Mouse (Mus musculus) hindbrain, embryonic 10.5 days (tissue): ENCODE data around the gene Rhox4e. TPM values are rescaled to one million over a fixed set of nuclear protein-coding genes. Genes with fewer than 3 reads are reported as not detected.
"Not testable (repeated sequence)": the region's sequence is repeated elsewhere in the genome, so short reads cannot be mapped to it uniquely, and the experiment has no call there.

Source experiments
- DNase-seq: peaks from one replicate; pipeline ENCODE4 v3.0.0-alpha.2; 2017; ENCODE audit warnings: low spot score
- H3K27ac ChIP-seq: fragments of 300-500 bp; sonication (generic); 2 replicates; pipeline ENCODE4 v1.5.1; 2016; ENCODE audit warnings: mild to moderate bottlenecking, moderate library complexity
- H3K27me3 ChIP-seq: fragments of 300-500 bp; sonication (generic); 2 replicates; pipeline ENCODE4 v1.6.1; 2016; ENCODE audit warnings: mild to moderate bottlenecking; ENCODE audit not compliant: poor library complexity, insufficient read depth, severe bottlenecking
- H3K36me3 ChIP-seq: fragments of 300-500 bp; sonication (generic); 2 replicates; pipeline ENCODE4 v1.6.1; 2016; ENCODE audit warnings: mild to moderate bottlenecking, moderate library complexity
- H3K4me1 ChIP-seq: fragments of 300-500 bp; sonication (generic); replicated peaks from 2 replicates; pipeline ENCODE4 v1.6.1; 2016; ENCODE audit warnings: mild to moderate bottlenecking
- H3K4me3 ChIP-seq: fragments of 300-500 bp; sonication (generic); 2 replicates; pipeline ENCODE4 v1.5.1; 2016; ENCODE audit warnings: mild to moderate bottlenecking, moderate library complexity
- H3K9me3 ChIP-seq: fragments of 300-500 bp; sonication (generic); 2 replicates; pipeline ENCODE4 v1.6.1; 2016; ENCODE audit warnings: mild to moderate bottlenecking, moderate library complexity
- WGBS: fragments of 180-500 bp; shearing (Covaris S2); methylation state at CpG from one replicate; pipeline ENCODE4 v1.1.7; 2016; 5-methylcytosine and 5-hydroxymethylcytosine counted together
- polyA plus RNA-seq: library from polyadenylated mRNA; unstranded; fragments of >200 nt; fragmentation: Nextera tagmentation; extraction: Ambion mirVana; gene quantifications from 2 replicates; pipeline ENCODE4 v1.2.1, GENCODE M21; 2016

The Rhox4e gene
- 0.20 TPM in 1 of 2 replicates, not detected in the other for polyA plus RNA-seq

DNA sequence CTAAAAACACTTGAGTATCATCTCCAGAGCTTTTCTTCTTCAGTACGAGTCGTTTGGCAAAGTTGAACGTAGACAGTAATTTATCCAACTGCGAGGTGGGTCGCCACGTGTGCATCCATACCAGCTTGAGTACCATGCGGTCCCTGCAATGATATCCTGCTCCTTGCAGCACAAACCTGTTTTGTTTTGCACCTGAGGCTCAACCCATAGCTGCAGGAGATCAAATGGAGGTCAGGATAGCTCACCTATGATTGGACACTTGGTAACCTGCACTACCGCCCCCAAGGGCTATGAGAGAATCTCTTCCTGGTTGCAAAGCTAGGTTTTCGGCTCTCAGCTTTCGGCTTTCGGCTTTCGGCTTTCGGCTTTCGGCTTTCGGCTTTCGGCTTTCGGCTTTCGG, at the start of gene Rhox4e:
TSS of gene Rhox4e (plus strand) at position 301 of the 400 bp plus-strand sequence.
- H3K36me3 ChIP-seq: not testable (repeated sequence)
- WGBS: over 99% methylated on average over 11 of the region's 18 CpGs

DNA sequence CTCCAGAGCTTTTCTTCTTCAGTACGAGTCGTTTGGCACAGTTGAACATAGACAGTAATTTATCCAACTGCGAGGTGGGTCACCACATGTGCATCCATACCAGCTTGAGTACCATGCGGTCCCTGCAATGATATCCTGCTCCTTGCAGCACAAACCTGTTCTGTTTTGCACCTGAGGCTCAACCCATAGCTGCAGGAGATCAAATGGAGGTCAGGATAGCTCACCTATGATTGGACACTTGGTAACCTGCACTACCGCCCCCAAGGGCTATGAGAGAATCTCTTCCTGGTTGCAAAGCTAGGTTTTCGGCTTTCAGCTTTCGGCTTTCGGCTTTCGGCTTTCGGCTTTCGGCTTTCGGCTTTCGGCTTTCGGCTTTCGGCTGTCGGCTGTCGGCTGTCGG, 43.2 kb upstream of the Rhox4e start, which contains the start of gene Rhox4d:
TSS of gene Rhox4d (plus strand) at position 301 of the 400 bp plus-strand sequence.
- DNase-seq, H3K27me3 ChIP-seq, H3K4me3 ChIP-seq, H3K36me3 ChIP-seq, H3K9me3 ChIP-seq, H3K27ac ChIP-seq, H3K4me1 ChIP-seq: not testable (repeated sequence)
- WGBS: 96% methylated on average over 17 of the region's 18 CpGs

More for the DNA sequence above, at the start of gene Rhox4e:
- DNase-seq, H3K27me3 ChIP-seq, H3K4me3 ChIP-seq, H3K9me3 ChIP-seq, H3K27ac ChIP-seq, H3K4me1 ChIP-seq: not testable (repeated sequence)

DNA sequence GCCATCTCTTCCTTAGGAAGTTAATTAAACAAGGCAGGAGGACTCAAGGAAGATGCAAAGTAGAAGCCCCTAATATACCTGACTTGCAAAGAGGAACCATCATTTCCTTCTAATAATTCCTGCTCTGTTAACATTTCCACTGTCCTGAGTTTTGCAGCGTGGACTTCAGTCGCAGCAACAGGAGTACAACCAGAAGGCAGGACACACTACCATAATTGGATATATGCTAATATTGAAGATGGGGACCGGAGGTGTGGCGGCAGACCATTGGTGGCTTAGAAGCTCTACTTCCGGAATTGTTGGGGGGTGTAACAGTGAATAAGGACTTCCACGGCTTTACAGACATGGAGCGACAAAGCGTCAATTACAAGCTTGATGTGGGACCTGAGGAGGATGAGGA, 27.1 kb upstream of the Rhox4e start, which contains the start of gene Rhox2e:
TSS of gene Rhox2e (plus strand) at position 301 of the 400 bp plus-strand sequence.
- not testable (repeated sequence) for H3K27ac ChIP-seq, H3K4me1 ChIP-seq, DNase-seq, H3K9me3 ChIP-seq, H3K4me3 ChIP-seq, H3K36me3 ChIP-seq, H3K27me3 ChIP-seq
- 95% methylated on average over 2 of the region's 8 CpGs for WGBS

DNA sequence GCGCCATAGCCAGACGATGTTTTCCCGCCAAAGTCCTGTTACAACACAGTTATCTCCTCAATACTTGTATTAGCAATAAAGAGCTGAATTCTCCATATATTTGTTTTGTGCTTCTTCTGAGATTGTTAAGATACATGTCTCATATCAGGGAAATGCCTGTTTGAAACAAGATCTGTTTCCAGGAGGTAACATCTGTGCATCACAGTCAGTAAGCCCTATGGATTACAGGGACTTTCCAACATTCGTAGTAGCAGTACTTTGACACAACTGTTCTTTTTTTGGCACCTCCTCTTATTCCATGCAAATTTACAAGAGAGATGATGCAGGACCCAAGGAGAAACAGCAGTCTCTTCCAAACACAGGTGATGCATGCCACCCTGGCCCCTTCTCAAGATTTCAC, 15.5 kb upstream of the Rhox4e start, which contains the start of gene Rhox3e:
TSS of gene Rhox3e (plus strand) at position 301 of the 400 bp plus-strand sequence.
- H3K9me3 ChIP-seq, H3K36me3 ChIP-seq, DNase-seq, H3K27me3 ChIP-seq, H3K4me1 ChIP-seq, H3K4me3 ChIP-seq, H3K27ac ChIP-seq: not testable (repeated sequence)
- WGBS: 83% methylated on average over 1 of the region's 4 CpGs

DNA sequence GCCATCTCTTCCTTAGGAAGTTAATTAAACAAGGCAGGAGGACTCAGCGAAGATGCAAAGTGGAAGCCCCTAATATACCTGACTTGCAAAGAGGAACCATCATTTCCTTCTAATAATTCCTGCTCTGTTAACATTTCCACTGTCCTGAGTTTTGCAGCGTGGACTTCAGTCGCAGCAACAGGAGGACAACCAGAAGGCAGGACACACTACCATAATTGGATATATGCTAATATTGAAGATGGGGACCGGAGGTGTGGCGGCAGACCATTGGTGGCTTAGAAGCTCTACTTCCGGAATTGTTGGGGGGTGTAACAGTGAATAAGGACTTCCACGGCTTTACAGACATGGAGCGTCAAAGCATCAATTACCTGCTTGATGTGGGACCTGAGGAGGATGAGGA, 13.9 kb downstream of the Rhox4e start, which contains the start of gene Rhox2f:
TSS of gene Rhox2f (plus strand) at position 301 of the 400 bp plus-strand sequence.
- H3K27me3 ChIP-seq, H3K4me1 ChIP-seq, H3K27ac ChIP-seq, H3K4me3 ChIP-seq, H3K36me3 ChIP-seq, H3K9me3 ChIP-seq, DNase-seq: not testable (repeated sequence)
- WGBS: 94% methylated on average over 8 of the region's 8 CpGs

DNA sequence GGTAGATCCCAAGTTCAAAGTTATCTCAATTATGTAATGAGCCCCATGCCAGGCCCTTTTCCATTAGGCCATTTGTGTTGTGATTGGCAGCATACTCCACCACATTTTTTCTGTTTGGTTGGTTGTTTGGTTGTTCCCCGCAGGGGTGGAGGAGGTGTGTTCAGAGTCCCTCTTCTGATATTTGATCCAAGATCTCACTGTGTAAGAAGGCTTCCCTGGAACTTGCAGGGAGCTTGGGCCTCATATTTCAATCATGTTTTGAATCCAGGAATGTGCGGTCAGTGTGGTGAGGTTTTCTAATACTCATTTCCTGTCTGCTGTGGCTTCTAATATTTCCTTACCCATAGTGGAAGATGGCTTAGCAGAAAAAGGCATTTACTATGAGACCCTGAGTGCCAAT, 15.4 kb downstream of the Rhox4e start:
- not testable (repeated sequence) for H3K36me3 ChIP-seq, H3K9me3 ChIP-seq, H3K4me3 ChIP-seq, DNase-seq, H3K27ac ChIP-seq, H3K27me3 ChIP-seq, H3K4me1 ChIP-seq
- 66% methylated on average over 2 of the region's 2 CpGs for WGBS

DNA sequence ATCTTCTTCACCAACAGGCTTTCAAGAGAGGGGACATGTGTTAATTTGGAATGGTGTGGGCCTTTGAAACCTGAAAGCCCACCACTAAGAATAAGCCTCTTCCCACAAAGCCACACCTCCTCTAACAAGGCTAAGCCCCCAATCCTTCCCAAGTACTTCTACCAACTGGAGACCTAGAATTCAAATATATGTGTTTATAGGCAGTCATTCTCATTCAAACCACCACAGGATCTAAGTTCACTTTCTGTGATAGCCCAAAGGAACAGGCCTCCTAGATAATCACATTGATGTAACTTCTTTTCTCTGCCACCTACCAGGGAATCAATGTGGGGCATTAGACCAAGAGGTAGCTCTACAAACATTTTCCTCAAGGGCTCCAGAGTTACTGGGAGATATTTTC, 23.5 kb downstream of the Rhox4e start, which contains the start of gene Rhox3f:
TSS of gene Rhox3f (plus strand) at position 301 of the 400 bp plus-strand sequence.
- H3K4me1 ChIP-seq, H3K27ac ChIP-seq, DNase-seq, H3K4me3 ChIP-seq, H3K27me3 ChIP-seq, H3K36me3 ChIP-seq, H3K9me3 ChIP-seq: not testable (repeated sequence)

DNA sequence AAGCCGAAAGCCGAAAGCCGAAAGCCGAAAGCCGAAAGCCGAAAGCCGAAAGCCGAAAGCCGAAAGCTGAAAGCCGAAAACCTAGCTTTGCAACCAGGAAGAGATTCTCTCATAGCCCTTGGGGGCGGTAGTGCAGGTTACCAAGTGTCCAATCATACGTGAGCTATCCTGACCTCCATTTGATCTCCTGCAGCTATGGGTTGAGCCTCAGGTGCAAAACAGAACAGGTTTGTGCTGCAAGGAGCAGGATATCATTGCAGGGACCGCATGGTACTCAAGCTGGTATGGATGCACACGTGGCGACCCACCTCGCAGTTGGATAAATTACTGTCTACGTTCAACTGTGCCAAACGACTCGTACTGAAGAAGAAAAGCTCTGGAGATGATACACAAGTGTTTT, 50.4 kb downstream of the Rhox4e start, which contains the start of gene Rhox4f:
TSS of gene Rhox4f (minus strand) at position 101 of the 400 bp plus-strand sequence.
- WGBS: 92% methylated on average over 18 of the region's 19 CpGs

More for the DNA sequence above, 50.4 kb downstream of the Rhox4e start, which contains the start of gene Rhox4f:
- not testable (repeated sequence) for H3K36me3 ChIP-seq, H3K27me3 ChIP-seq, DNase-seq, H3K9me3 ChIP-seq, H3K4me3 ChIP-seq, H3K4me1 ChIP-seq, H3K27ac ChIP-seq

Other genes starting within 250 kb of the Rhox4e start
- not detected in 2 replicates for gene Rhox3a2, start 177.4 kb upstream of the Rhox4e start, polyA plus RNA-seq
- gene Rhox4a2, start 166.6 kb upstream of the Rhox4e start, polyA plus RNA-seq: 0.75 and 2.0 TPM in 2 replicates
- gene Rhox2b, start 145.3 kb upstream of the Rhox4e start, polyA plus RNA-seq: not detected in 2 replicates
- gene Rhox4b, start 124.9 kb upstream of the Rhox4e start, polyA plus RNA-seq: 0.88 and 1.1 TPM in 2 replicates
- gene Rhox2c, start 103.7 kb upstream of the Rhox4e start, polyA plus RNA-seq: 0.27 and 1.7 TPM in 2 replicates
- gene Rhox3c, start 98.8 kb upstream of the Rhox4e start, polyA plus RNA-seq: not detected in 2 replicates
- not detected in 2 replicates for gene Rhox4c, start 77.1 kb upstream of the Rhox4e start, polyA plus RNA-seq
- gene Rhox2d, start 64.0 kb upstream of the Rhox4e start, polyA plus RNA-seq: not detected in 2 replicates
- 0.17 TPM in 1 of 2 replicates, not detected in the other for gene Rhox4d, start 43.1 kb upstream of the Rhox4e start, polyA plus RNA-seq
- not detected in 2 replicates for gene Rhox2e, start 27.0 kb upstream of the Rhox4e start, polyA plus RNA-seq
- gene Rhox3e, start 15.4 kb upstream of the Rhox4e start, polyA plus RNA-seq: not detected in 2 replicates
- not detected in 2 replicates for gene Rhox2f, start 14.0 kb downstream of the Rhox4e start, polyA plus RNA-seq
- gene Rhox3f, start 23.6 kb downstream of the Rhox4e start, polyA plus RNA-seq: not detected in 2 replicates
- gene Rhox4f, start 50.3 kb downstream of the Rhox4e start, polyA plus RNA-seq: not detected in 2 replicates
- gene Rhox3g, start 71.2 kb downstream of the Rhox4e start, polyA plus RNA-seq: not detected in 2 replicates
- not detected in 2 replicates for gene Rhox2g, start 86.1 kb downstream of the Rhox4e start, polyA plus RNA-seq
- not detected in 2 replicates for gene Rhox4g, start 93.9 kb downstream of the Rhox4e start, polyA plus RNA-seq
- gene Rhox3h, start 111.4 kb downstream of the Rhox4e start, polyA plus RNA-seq: not detected in 2 replicates
- not detected in 2 replicates for gene Rhox2h, start 115.9 kb downstream of the Rhox4e start, polyA plus RNA-seq
- gene Rhox5, start 247.4 kb downstream of the Rhox4e start, polyA plus RNA-seq: 1.5 TPM in 2 replicates